Mouse (Mus musculus): ENCODE data around the gene Thoc6. TPM values are rescaled to one million over a fixed set of nuclear protein-coding genes. Genes with fewer than 3 reads are reported as not detected.

Gene Thoc6
- total RNA-seq, 2 experiments from 2014 or later: 9.0 to 10.1 TPM

DNA sequence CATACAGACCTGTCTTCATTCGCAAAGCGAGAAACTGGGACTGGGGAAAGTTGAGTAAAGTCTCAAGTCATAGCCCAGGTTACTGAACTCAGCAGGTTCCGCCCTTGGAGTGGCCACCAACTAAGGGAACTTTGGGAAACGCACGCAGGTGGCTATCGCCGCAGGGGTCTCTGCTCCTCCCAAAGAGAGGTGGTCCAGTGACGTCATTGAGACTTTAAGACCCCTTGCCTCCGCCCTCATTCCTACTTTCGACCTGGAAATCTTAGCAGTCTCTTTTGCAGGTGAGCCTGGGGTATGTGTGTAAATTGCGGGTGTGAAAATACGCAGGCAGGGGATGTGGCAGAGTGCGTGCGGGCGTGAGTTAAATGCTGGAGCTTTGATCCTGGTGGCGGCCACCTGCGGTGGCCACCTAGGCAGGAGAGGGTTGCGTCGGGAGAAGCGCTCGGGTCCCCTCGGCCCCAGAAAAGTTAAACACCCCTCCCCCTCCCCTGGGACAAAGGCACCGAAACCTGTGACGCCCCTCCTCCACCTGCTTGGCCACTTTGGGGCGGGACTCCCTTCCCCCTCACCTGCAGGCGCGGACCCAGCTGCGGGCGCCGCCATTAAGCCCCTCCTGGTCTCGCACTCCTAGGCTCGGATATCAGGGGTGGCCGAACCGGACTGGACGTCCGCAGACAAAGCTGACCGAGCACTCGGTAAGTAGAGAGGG, 5.6 kb upstream of the Thoc6 start, which contains the start of gene Cldn6:
Cldn6 (plus strand) TSS at position 123 of the 709 bp plus-strand sequence.
- no peak for DNase-seq (ENCODE audit: extremely low spot score in 1 of 2, low spot score in 1 of 2)

DNA sequence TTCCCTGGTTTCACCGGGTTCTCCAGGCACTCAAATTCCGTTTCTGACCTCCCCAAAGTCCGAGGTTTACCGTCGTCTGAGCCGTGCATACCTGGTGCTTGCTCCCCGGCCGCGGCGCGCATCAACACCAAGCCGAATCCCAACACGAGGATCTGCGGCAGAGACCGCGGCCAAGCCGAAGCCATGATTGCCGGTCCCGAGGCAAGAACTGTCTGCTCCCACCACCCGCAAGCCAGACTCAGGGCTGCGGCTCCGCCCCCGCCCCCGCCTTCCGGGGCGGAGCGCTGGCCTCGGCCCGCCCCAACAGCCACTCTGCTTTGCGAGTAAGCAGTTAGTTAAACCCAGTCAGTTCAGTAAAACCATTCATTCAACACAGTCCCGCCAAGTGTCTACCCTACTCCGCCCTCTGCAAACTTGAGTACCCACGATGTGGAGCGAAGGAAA, 3.6 kb upstream of the Thoc6 start, which contains the start of gene Tnfrsf12a:
Tnfrsf12a (minus strand) TSS at position 233 of the 444 bp plus-strand sequence.
- DNase-seq (ENCODE audit: extremely low spot score in 1 of 2, low spot score in 1 of 2): peak; percentile 65

DNA sequence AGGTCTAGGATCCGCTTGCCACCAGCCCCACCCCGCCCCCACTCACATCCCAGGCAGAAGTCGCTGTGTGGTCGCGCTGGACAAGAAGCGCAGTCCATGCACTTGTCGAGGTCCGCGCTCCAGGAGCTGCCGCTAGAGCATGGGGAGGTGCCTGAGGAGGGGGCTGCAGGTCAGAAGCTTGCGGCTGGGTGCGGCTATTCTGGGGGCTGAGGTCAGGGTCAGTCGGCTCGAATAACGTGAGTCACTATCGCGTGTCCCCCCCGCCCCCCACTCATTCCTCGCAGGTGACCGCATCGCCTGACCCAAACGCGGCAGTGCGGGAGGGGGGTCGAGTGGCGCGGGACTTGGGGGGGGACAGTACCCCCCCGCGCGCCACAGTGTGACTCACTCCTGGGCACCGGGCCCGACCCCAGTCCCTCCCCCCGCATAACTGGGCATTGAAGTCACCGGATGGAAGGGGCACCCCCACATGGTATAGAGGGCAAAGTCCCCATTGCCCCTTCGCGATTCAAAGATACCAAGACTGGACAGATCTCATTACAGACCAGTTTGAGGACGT, 2.9 kb upstream of the Thoc6 start:
- DNase-seq (ENCODE audit: extremely low spot score in 1 of 2, low spot score in 1 of 2): no peak

DNA sequence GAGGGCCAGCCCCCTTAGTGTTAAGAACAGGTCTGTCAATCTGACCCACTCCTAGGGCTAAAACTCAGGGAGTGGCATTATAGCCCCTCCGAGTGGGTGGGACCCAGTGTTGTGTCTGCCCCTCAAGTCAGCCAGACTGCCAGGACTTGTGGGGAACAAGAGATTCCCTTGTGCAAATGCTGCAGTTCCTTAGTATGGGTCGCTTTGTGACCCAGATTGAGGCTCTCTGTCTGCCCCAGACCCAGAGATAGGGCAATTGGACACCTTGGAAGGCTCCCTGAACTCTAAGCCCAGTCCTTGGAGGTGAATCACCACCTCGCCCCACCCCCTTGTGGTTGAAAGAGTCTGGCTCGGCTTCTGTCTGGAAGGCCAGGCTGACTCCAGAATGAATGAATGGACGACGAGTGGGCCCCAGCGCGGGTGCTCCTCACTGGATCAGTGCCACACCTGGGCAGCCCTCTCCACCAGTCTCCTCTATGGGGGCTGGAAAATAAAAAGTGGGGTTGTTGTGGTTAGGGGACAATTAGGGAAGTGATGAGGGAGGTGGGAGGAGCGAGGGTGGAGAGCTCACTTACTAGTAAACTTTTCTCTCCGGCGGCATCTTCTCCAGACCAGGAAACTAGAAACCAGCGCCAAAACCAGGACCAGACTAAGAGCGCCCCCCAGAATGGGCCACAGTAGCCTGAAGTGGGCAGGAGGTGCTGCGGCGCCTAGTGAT, 2.0 kb upstream of the Thoc6 start:
- no peak for DNase-seq (ENCODE audit: extremely low spot score in 1 of 2, low spot score in 1 of 2)

DNA sequence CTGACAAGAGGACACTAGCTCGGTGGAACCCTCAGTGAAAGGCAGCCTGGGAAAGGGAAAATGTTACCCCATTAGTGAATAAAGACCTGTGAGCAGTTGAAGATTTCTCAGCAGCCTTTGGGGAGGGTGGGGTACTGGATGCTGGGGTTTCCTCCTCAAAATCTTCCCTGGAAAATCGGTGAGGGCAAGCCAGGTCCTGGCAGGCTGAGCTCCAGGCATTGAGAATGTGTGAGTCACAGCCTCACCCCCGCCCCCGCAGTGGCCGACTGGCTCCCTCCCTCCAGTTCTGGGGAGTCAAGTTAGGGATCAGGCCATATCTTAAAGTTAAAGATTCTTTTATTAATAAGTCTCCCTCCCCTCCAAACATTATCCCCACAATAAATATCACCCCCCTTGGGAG, 1.4 kb upstream of the Thoc6 start:
- no peak for DNase-seq (ENCODE audit: extremely low spot score in 1 of 2, low spot score in 1 of 2)

DNA sequence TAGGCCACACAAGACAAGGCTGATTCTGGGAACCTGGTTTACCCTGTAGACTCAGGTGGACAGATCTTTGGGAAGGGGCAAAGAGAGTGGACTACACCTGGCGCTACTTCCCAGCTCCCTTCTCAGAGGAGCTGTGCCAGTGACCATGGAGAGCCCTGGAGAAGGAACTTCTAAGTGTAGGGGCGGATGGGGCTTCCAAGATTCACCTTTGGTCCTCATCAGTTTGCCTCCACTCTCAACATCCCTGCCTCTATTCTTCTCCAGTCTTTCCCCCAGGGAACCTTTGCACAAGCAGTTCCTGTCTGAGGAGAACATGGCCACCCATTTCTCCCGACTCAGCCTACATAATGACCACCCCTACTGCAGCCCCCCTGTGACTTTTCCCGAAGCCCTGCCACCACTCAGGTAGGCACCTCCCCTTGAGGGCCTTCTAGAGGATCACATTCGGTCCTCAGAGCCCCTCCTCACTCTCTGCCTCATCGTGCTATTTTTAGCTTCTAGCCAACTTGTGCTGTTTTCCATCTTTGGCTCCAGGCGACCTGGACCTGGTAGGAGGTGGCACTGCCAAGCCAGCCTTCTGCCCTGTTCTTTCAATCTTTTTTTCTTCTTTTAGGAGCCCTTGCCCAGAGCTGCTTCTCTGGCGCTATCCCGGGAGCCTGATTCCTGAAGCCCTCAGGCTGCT, 730 bp upstream of the Thoc6 start:
- DNase-seq (ENCODE audit: extremely low spot score in 1 of 2, low spot score in 1 of 2): no peak

DNA sequence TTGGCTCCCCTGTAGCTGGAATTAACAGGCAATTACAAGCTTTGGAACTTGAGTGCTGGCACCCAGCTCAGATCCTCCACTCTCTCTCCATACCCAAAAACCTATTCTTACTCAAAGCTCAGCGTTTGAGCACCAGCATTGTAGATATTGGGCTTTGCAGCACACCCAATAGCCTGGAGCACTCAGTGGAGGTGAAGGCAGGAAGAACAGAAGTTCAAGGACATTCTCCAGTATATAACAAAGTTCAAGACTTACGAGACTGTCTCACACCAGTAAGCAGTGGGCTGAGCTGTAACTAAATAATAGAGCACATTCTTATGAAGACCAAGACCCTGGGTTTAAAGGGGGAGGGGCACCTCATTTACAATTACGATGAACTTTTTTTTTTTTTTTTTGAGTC, 921 bp downstream of the Thoc6 start:
- DNase-seq (ENCODE audit: extremely low spot score in 1 of 2, low spot score in 1 of 2): no peak

DNA sequence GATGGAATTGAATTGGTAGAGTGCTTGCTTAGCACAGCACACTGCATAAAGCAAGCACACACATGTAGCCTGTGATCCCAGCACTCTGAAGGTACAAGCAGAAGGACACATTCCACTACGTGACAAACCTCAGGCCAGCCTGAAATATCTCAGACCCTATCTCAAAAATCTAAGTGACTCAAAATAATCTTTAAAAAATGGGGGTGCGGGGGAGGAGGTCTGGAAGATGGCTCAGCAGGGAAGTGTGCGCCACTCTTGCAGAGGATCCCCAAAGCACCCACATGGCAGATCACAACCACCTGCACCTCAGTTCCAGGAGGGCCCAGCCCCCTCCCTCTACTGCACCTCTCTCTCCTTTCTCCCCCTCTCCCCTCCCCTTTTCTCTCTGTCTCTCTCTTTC, 2.2 kb downstream of the Thoc6 start:
- no peak for DNase-seq (ENCODE audit: extremely low spot score in 1 of 2, low spot score in 1 of 2)

DNA sequence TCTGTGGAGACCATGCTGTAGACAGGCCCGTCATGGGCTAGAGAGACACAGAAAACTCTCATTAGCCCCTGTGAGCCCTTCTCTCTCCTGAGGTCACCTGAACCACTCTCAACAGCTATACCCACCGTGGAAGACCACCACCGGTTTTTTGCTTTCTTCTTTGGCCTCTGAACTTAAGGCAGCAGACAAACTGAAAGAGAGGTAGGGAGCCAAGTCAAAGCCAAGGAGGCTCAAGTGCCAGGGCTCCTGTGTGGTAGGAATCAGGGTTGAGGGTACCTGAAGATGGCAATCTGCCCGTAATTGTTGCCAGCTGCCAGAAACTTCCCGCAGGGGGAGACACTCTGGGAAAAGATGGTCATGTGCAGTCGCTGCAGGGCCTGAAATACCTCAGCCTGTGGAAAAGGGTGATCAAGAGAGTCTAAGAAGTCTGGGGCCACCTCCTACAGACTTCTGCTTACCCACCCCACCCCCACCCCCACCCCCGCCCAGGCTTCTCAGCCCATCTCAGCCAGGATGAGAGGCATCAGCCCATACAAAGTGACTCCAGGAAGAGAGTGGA, 3.1 kb downstream of the Thoc6 start:
- no peak for DNase-seq (ENCODE audit: extremely low spot score in 1 of 2, low spot score in 1 of 2)

DNA sequence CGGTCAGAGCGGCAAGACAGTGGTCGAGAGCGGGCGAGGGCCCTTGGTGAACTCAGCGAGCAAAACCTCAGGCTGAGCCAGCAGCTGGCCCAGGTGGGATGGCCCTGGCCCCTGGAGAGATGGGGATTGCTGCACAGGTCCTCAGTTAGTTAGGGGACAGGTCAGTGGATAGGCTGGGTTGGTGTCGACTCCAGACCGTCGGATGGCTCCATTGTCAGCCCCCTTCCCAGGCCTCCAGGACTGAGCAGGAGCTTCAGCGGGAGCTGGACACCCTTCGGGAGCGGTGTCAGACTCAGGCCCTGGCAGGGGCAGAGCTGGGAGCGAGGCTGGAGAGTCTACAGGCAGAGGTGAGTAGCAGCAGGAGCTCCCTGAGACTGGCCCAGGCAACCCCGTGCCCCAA, 8.2 kb downstream of the Thoc6 start:
- DNase-seq (ENCODE audit: extremely low spot score in 1 of 2, low spot score in 1 of 2): no peak

DNA sequence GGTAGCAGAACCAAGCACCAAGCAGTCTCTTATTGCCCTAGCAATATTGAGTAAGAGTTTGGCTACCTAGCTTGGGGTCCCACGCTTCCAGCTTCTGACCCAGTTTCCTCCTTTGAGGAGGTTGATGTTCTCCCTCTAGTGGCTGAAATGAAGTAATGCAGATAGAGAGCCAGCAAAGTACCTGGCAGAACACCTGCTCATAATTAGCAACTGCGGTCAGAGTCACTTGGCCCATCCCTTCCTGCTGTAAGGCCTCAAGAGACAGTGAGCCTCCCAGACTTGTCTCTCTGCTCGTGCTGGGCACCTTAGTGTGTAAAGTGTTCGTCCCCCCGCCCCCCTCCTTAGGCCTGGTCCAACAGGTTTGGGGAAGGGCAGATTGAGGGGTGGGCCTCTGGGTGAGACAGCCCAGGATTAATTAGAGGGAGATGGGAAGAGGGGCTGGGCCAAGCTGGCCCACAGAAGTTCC, 9.1 kb downstream of the Thoc6 start:
- DNase-seq (ENCODE audit: extremely low spot score in 1 of 2, low spot score in 1 of 2): no peak

DNA sequence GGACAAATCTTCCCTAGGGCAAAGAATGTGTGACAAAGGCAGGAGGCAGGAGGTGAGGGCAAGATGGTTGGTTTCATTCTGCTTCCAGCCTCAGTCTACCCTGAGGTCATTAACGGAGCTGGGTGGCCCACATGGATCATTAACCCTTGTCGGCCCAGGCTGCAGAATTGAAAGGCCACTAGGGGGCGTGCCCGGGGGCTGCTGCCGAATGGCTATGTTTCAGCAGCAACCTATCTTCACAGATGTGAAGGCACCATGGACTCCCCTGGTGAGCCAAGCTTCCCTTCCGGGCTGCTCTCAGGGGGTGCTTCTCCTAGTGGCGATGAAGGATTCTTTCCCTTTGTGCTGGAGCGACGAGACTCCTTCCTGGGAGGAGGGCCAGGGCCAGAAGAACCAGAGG, 12.2 kb downstream of the Thoc6 start:
- DNase-seq (ENCODE audit: extremely low spot score in 1 of 2, low spot score in 1 of 2): no peak

DNA sequence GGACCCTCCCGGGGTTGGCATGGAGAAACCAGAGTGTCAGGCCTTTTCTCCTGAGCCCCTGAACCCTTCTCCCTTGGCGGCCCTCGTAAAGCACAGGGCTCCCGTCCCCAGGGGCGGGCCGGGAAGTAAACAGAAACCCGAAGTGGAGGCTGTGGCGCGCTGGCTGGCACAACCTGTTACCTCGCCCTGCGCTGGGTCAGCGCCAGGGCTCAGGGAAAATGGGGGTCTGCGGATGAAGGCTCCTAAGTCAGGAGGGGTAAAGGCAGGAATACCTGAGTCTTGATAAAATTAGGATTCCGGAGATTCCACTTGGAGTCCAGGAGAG, 12.8 kb downstream of the Thoc6 start:
- no peak for DNase-seq (ENCODE audit: extremely low spot score in 1 of 2, low spot score in 1 of 2)

DNA sequence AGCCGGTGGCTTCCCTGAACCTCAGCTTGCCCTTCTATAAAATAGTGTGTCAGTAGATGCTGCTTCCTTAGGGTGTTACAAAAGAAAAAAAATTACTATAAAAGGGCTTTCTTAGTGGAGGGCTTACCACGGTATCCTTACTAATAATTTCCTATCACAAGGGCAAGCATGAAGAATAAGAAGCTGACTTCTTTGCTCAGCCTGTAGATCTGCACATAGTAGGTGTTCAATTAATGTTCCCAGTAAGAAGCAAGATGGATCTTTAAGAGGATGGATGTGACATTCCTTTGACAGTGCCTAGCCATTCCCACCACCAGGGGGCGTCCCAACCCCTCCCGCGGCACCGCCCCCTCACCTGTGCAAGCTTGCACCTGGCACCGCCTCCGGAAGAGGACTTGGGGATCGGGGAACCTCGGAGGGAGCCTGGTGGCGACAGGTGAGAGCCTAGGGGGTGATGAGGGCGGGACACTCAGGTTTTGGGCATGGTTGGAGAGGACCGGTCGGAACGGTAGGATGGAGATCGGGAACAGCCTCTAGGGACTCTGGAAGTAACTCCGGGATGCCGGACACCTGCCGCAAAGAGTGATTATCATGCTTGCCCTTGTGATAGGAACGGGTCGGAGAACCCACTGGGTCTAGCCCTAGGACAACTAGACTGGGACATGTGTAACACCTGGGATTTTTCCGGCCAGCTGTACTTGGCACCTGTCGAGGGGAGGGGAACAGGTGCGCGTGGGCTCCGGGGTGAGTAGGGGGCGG, 13.4 kb downstream of the Thoc6 start, which contains the start of gene Bicdl2:
Bicdl2 (plus strand) TSS at position 390 of the 759 bp plus-strand sequence.
- DNase-seq (ENCODE audit: extremely low spot score in 1 of 2, low spot score in 1 of 2): peak in 1 of 2 experiments; percentile 46

DNA sequence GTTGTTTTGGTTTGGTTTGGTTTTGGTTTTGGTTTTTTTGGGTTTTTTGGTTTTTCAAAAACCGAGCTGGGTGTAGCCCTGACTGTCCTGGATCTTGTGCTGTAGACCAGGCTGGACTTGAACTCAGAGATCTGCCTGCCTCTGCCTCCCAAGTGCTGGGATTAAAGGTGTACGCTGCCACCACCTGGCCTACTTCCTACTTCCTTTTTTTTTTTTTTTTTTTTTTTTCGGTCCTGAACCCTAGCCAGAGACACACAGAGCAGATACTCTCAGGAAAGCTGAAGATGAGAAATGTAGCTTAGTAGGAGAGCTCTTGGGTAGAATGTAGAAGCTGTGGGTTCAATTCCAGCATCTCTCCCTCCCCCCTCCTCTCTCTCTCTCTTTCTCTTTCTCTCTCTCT, 15.2 kb downstream of the Thoc6 start:
- no peak for DNase-seq (ENCODE audit: extremely low spot score in 1 of 2, low spot score in 1 of 2)

DNA sequence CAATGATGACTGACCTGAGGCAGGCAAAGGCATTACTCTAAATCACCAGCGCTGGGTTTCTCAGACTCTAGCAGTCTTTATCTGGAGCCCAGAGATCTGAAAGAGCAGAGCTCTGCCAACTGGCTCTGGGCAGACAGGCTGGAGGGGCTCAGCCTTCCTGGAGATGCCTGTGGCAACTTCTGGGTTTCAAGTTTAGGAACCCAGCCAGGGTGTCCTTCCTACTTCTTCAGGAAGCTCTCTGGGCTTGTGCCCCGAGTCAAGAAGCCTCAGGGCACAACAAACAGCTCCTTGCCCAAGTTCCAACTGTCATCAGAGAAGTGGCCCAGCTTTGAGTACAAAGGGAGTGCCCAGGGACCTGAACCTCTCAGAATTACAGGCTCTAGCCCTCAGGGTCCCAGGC, 19.3 kb downstream of the Thoc6 start:
- DNase-seq (ENCODE audit: extremely low spot score in 1 of 2, low spot score in 1 of 2): no peak

DNA sequence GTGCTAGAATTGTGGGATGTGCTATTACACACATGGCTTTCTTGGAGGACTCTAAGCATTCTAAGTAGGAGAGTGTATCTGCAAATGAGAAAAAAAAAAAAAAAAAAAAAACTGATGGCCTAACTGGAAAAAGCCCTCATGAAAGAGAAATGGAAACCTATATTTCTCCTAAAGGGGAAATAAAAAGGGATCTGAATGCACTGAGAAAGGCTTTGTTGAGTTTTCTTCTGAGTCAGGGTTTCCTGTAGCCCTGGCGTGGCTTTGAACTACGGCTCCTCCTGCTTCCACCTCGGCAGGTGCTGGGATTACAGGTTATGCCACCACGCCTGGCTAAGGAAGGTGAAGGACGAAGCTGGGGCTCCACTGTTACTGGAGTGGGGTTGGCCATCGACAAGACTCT, 19.7 kb downstream of the Thoc6 start:
- DNase-seq (ENCODE audit: extremely low spot score in 1 of 2, low spot score in 1 of 2): no peak

DNA sequence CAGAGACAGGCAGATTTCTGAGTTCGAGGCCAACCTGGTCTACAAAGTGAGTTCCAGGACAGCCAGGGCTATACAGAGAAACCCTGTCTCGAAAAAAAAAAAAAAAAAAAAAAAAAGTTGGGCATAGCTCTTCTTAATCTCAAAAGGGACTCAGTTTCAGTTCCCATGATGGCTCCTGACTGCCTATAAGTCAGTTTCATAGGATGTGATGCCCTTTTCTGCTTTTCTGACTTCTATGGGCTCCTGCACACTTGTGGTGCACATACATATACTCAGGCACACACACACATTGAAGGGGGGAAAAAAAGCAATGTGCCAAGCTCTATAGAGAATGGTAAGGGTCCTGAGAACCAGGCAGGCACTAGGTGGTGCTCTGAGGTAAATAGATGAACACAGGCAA, 20.4 kb downstream of the Thoc6 start:
- no peak for DNase-seq (ENCODE audit: extremely low spot score in 1 of 2, low spot score in 1 of 2)

DNA sequence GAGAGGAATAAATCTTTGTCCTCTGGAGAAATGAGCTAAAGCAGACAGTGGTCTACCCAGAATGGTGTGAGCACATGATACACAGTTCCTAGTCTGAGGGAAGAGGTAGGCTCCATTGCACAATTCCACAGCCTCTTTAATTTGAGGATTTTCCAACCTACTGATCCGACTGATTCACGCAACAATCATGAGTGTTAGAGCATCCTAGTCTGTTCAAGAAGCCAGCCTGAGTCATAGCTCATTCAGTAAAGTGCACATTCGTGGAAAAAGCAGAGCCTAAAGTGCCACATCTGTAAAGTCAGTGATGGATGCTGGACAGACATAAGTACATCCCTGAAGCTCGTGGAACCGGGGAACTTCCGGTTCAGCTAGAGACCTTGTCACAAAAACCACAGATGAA, 22.3 kb downstream of the Thoc6 start:
- no peak for DNase-seq (ENCODE audit: extremely low spot score in 1 of 2, low spot score in 1 of 2)

DNA sequence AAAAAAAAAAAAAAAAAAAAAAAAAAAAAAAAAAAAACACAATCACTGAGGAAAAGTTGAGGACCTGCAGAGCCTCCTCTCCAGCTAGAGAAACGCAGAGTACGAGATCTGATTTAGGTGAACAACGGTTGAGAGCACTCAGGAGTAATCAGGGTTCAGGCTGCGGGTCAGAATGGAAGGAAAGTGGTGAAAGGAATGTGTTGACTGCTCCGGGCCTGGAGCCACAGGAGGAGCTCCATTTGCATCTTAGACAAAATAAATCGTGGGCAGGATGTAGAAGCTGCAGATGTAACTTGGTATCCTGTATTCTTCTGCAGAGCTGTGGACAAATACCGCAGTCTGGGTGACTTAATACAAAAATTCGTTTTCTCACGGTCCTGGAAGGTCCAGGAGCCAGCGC, 27.8 kb downstream of the Thoc6 start:
- no peak for DNase-seq (ENCODE audit: extremely low spot score in 1 of 2, low spot score in 1 of 2)
